Mouse (Mus musculus) limb, embryonic 13.5 days (tissue): ENCODE measurements around the gene Hnrnpu. TPM values are rescaled to one million over a fixed set of nuclear protein-coding genes. Genes with fewer than 3 reads are reported as not detected.

ENCODE experiments used
- ATAC-seq: fragments of 200-750 bp; cut with Nextera tagmentation; 2 replicates; pipeline ENCODE4 v1.8.0; 2017; ENCODE audit warnings: low read depth, moderate number of reproducible peaks, moderate TSS enrichment; ENCODE audit not compliant: low FRiP score
- H3K27ac ChIP-seq: fragments of 300-500 bp; sonication (generic); 2 replicates; pipeline ENCODE4 v1.5.1; 2015; ENCODE audit warnings: inconsistent platforms, mild to moderate bottlenecking, moderate library complexity
- H3K27me3 ChIP-seq: fragments of 300-500 bp; sonication (generic); 2 replicates; pipeline ENCODE4 v1.6.1; 2015; ENCODE audit warnings: mild to moderate bottlenecking, inconsistent platforms
- H3K36me3 ChIP-seq: fragments of 300-500 bp; sonication (generic); 2 replicates; pipeline ENCODE4 v1.6.1; 2015; ENCODE audit warnings: inconsistent platforms, mild to moderate bottlenecking, moderate library complexity
- H3K4me1 ChIP-seq: fragments of 300-500 bp; sonication (generic); 2 replicates; pipeline ENCODE4 v1.6.1; 2015; ENCODE audit warnings: inconsistent platforms
- H3K4me2 ChIP-seq: fragments of 300-500 bp; sonication (generic); replicated peaks from 2 replicates; pipeline ENCODE4 v1.6.1; 2015; ENCODE audit warnings: inconsistent platforms, mild to moderate bottlenecking, moderate library complexity
- H3K4me3 ChIP-seq: fragments of 300-500 bp; sonication (generic); 2 replicates; pipeline ENCODE4 v1.5.1; 2015; ENCODE audit warnings: moderate library complexity, mild to moderate bottlenecking, inconsistent platforms
- H3K9ac ChIP-seq: fragments of 300-500 bp; sonication (generic); 2 replicates; pipeline ENCODE4 v1.6.1; 2015; ENCODE audit warnings: mild to moderate bottlenecking, inconsistent platforms
- H3K9me3 ChIP-seq: fragments of 300-500 bp; sonication (generic); 2 replicates; pipeline ENCODE4 v1.6.1; 2016; ENCODE audit warnings: inconsistent platforms
- WGBS: fragments of 180-500 bp; shearing (Covaris S2); methylation state at CpG from one replicate; pipeline ENCODE4 v1.1.7; 2015; 5-methylcytosine and 5-hydroxymethylcytosine counted together
- polyA plus RNA-seq: library from polyadenylated mRNA; unstranded; fragments of >200 nt; fragmentation: Nextera tagmentation; extraction: Ambion mirVana; gene quantifications from 2 replicates; pipeline ENCODE4 v1.2.1, GENCODE M21; 2015

The Hnrnpu gene
- 344 TPM in 2 replicates for polyA plus RNA-seq

GRCm38 (mm10) chr1:178337551-178338317, at the start of gene Hnrnpu:
Hnrnpu (minus strand) TSS chr1:178337797.
- peak; percentile 88 for ATAC-seq
- WGBS: under 1% methylated on average over 73 of the region's 73 CpGs
- H3K4me2 ChIP-seq: peak within 1 kb of the TSS; percentile 93
- H3K27ac ChIP-seq: peak within 1 kb of the TSS; percentile 100
- H3K4me1 ChIP-seq: peaks cover 20% of the 10 kb centered on the region
- H3K27me3 ChIP-seq: no peaks in the 10 kb centered on the region
- peak within 1 kb of the TSS; percentile 100 for H3K4me3 ChIP-seq
- peak within 1 kb of the TSS; percentile 100 for H3K9ac ChIP-seq
- H3K36me3 ChIP-seq: peaks cover 21% of the 10 kb centered on the region
- no peaks in the 10 kb centered on the region for H3K9me3 ChIP-seq

DNA sequence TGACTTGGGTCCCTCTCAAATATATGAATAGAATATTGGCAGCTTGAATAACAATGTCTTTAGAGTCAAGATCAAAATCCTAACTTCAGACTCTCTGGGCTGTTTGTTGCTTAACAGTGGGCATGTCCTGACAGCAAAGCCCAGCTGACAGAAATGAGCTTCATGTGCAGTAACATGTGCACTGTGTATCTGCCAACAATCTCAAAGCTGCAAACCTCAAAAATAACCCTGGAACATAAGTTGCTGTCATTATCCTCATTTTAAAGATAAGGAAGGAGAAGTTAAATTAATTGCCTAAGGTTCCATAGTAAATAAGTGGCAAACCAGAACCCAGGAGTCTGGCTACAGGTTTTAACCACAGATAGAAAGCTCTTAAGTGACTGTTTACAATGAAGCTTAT, 44.6 kb upstream of the Hnrnpu start:
- no peak overlapping the region for H3K4me3 ChIP-seq
- no peak overlapping the region for H3K27ac ChIP-seq
- H3K27me3 ChIP-seq: no peaks in the 10 kb centered on the region
- H3K9ac ChIP-seq: no peak overlapping the region
- no peaks in the 10 kb centered on the region for H3K36me3 ChIP-seq
- no peaks in the 10 kb centered on the region for H3K9me3 ChIP-seq
- ATAC-seq: no peak
- H3K4me1 ChIP-seq: no peaks in the 10 kb centered on the region
- no peak overlapping the region for H3K4me2 ChIP-seq

DNA sequence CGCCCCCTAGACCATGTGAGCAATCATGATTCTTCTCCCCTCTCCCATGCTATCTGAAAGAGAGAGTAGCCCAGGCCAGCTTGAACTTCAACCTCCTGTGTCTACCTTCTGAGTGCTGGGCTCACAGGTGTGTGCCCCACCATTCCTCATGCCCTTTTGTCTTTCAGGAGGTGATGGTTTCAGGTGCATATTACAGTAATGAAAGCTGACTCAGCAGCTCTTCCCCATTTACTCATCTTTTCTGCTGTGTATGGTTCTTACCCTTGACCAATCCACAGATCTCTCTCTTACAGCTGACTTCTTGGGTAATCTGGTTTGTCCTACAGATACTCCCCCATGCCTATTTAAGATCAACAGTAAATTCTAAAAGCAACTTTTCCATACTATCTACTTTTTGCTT, 41.6 kb upstream of the Hnrnpu start:
- H3K9me3 ChIP-seq: no peaks in the 10 kb centered on the region
- H3K4me3 ChIP-seq: no peak overlapping the region
- no peak overlapping the region for H3K27ac ChIP-seq
- no peak for ATAC-seq
- no peak overlapping the region for H3K9ac ChIP-seq
- no peaks in the 10 kb centered on the region for H3K4me1 ChIP-seq
- 81% methylated on average over 1 of the region's 1 CpGs for WGBS
- no peaks in the 10 kb centered on the region for H3K27me3 ChIP-seq
- no peaks in the 10 kb centered on the region for H3K36me3 ChIP-seq
- H3K4me2 ChIP-seq: no peak overlapping the region

DNA sequence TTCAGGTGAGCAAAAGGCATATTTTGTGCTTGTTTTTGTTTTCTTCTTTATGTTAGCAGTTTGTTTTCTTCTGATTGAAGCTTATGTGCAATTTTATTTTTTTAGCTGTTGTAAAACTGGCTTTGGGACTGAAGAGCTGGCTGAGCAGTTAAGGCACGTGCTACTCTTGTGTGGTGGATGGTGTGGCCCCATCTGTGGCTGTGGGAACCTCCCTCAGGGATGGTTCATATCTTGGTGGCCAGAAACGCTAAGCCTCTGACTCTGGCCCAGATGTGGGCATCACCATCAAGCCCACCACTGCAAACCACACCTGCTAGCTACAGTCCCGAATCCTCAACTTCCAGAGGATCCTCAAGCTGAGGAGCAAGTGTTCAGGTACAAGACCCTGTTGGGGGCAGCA, 40.5 kb upstream of the Hnrnpu start:
- whole genome bisulfite sequencing: 80% methylated on average over 3 of the region's 3 CpGs
- H3K4me1 ChIP-seq: no peaks in the 10 kb centered on the region
- no peaks in the 10 kb centered on the region for H3K36me3 ChIP-seq
- H3K4me3 ChIP-seq: no peak overlapping the region
- ATAC-seq: no peak
- no peak overlapping the region for H3K4me2 ChIP-seq
- H3K9me3 ChIP-seq: no peaks in the 10 kb centered on the region
- no peaks in the 10 kb centered on the region for H3K27me3 ChIP-seq
- H3K9ac ChIP-seq: no peak overlapping the region
- no peak overlapping the region for H3K27ac ChIP-seq

DNA sequence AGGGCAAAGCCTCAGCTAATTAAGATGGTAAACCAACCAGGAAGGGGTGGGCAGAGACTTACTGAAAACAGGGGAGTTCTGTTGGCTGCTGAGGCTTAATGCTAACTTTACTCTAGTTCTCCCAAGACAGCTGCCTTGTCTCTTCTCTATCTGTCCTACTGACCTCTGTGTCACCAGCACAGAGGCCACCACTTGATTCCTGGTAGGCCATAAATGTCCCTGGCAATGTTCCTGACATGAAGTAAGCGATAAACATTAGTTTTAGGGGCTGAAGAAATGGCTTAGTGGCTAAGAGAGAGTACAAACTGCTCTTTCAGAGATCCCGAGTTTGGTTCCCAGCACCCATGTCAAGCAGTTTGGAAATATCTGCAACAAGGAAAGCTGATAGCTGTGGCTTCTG, 39.3 kb upstream of the Hnrnpu start:
- ATAC-seq: no peak
- H3K4me3 ChIP-seq: no peak overlapping the region
- H3K9me3 ChIP-seq: no peaks in the 10 kb centered on the region
- H3K36me3 ChIP-seq: no peaks in the 10 kb centered on the region
- no peaks in the 10 kb centered on the region for H3K4me1 ChIP-seq
- H3K27me3 ChIP-seq: no peaks in the 10 kb centered on the region
- H3K4me2 ChIP-seq: no peak overlapping the region
- H3K9ac ChIP-seq: no peak overlapping the region
- H3K27ac ChIP-seq: no peak overlapping the region
- WGBS: 66% methylated on average over 2 of the region's 2 CpGs

DNA sequence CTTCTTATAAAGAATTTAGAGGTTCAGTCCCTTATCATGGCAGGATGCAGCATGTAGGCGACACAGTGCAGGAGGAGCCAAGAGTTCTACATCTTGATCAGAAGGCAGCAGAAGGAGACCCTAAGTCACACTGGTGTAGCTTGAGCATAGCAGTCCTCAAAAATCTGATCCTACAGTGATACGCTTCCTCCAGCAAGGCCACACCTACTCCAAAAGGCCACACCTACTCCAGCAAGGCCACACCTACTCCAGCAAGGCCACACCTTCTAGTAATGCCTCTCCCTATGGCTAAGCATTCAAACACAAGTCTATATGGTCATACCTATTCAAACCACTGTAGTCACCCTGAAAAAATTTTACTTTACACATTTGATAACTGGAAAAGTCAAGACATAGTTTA, 38.5 kb upstream of the Hnrnpu start:
- H3K4me3 ChIP-seq: no peak overlapping the region
- no peaks in the 10 kb centered on the region for H3K4me1 ChIP-seq
- 93% methylated on average over 2 of the region's 2 CpGs for WGBS
- H3K36me3 ChIP-seq: no peaks in the 10 kb centered on the region
- no peak overlapping the region for H3K27ac ChIP-seq
- no peak overlapping the region for H3K4me2 ChIP-seq
- no peaks in the 10 kb centered on the region for H3K9me3 ChIP-seq
- H3K9ac ChIP-seq: no peak overlapping the region
- H3K27me3 ChIP-seq: no peaks in the 10 kb centered on the region
- ATAC-seq: peak; percentile 28; the same call in 1 of the 2 replicates

GRCm38 (mm10) chr1:178375381-178375780, 37.8 kb upstream of the Hnrnpu start:
- Histone ChIP-seq H3K9me3 (no peaks in the 10 kb centered on the region), H3K4me1 (no peaks in the 10 kb centered on the region), H3K36me3 (no peaks in the 10 kb centered on the region), H3K9ac (no peak overlapping the region), H3K4me2 (no peak overlapping the region), H3K4me3 (no peak overlapping the region), H3K27ac (no peak overlapping the region), H3K27me3 (no peaks in the 10 kb centered on the region)
- ATAC-seq: no peak

DNA sequence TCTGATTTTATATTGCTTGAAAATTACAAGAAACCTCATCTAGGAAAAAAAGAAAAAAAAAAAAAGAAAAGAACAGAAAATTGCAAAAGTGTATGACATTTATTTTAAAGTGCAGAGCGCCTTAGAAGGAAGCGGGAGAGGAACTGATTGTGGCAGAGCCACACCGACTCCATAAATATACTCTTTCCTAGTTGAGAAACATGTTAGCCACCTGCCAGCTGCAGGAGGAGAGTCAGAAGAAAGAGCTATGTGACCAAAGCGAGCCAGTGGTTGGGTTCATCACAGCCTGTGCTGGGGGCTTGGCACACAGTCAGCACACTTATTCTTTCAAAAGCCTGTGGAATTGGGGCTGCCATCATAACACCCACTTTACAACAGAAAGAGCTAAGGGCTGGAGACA, 35.1 kb upstream of the Hnrnpu start:
- Histone ChIP-seq H3K9ac (no peak overlapping the region), H3K36me3 (no peaks in the 10 kb centered on the region), H3K4me3 (no peak overlapping the region), H3K27ac (no peak overlapping the region), H3K9me3 (no peaks in the 10 kb centered on the region), H3K27me3 (no peaks in the 10 kb centered on the region), H3K4me2 (no peak overlapping the region), H3K4me1 (peaks cover 5% of the 10 kb centered on the region)
- WGBS: 82% methylated on average over 4 of the region's 4 CpGs
- no peak for ATAC-seq

DNA sequence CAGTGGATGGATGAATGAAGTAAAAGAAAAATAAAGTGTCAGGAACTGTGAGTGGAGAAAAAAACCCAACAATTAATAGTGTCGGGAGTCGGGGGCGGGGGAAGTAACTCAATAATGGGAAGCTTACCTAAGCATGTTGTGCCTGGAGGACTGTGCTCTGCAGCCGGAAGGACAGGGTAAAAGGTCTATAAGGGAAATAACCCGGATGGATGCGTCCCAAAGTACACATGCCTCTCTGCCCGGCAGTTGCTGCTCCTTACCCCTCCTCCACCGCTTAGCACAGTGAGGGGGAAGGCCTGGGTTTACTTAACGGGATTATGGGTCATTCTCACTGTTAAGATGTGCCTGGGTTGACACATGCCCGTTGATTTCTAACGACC, 31.7 kb upstream of the Hnrnpu start:
- no peak overlapping the region for H3K27ac ChIP-seq
- WGBS: 1% methylated on average over 11 of the region's 11 CpGs
- ATAC-seq: peak; percentile 76

GRCm38 (mm10) chr1:178368548-178369271, 31.1 kb upstream of the Hnrnpu start:
- H3K36me3 ChIP-seq: no peaks in the 10 kb centered on the region
- ATAC-seq: peak; percentile 91
- WGBS: 1% methylated on average over 36 of the region's 36 CpGs

More for the DNA sequence above, 31.7 kb upstream of the Hnrnpu start:
- H3K36me3 ChIP-seq: no peaks in the 10 kb centered on the region
- peak overlapping the region; percentile 80 for H3K4me2 ChIP-seq
- peaks cover 5% of the 10 kb centered on the region for H3K4me1 ChIP-seq
- peak overlapping the region; percentile 62 for H3K9ac ChIP-seq
- no peaks in the 10 kb centered on the region for H3K27me3 ChIP-seq
- peak overlapping the region; percentile 49 for H3K4me3 ChIP-seq
- H3K9me3 ChIP-seq: no peaks in the 10 kb centered on the region

GRCm38 (mm10) chr1:178368121-178368520, 30.5 kb upstream of the Hnrnpu start:
- 78% methylated on average over 6 of the region's 6 CpGs for WGBS

More at GRCm38 (mm10) chr1:178368548-178369271, 31.1 kb upstream of the Hnrnpu start:
- Histone ChIP-seq H3K4me2 (peak overlapping the region; percentile 80), H3K9ac (peak overlapping the region; percentile 62), H3K27ac (peak overlapping the region; percentile 22; the same call in 1 of the 2 replicates), H3K4me1 (peaks cover 5% of the 10 kb centered on the region), H3K27me3 (no peaks in the 10 kb centered on the region), H3K4me3 (peak overlapping the region; percentile 49), H3K9me3 (no peaks in the 10 kb centered on the region)

GRCm38 (mm10) chr1:178365171-178365570, 27.6 kb upstream of the Hnrnpu start:
- H3K27me3 ChIP-seq: no peaks in the 10 kb centered on the region
- H3K36me3 ChIP-seq: no peaks in the 10 kb centered on the region
- 79% methylated on average over 6 of the region's 6 CpGs for WGBS
- peaks cover 5% of the 10 kb centered on the region for H3K4me1 ChIP-seq
- no peak overlapping the region for H3K4me2 ChIP-seq
- H3K4me3 ChIP-seq: no peak overlapping the region
- H3K9ac ChIP-seq: no peak overlapping the region
- ATAC-seq: no peak
- no peak overlapping the region for H3K27ac ChIP-seq
- no peaks in the 10 kb centered on the region for H3K9me3 ChIP-seq

More at GRCm38 (mm10) chr1:178368121-178368520, 30.5 kb upstream of the Hnrnpu start:
- no peak for ATAC-seq
- H3K27ac ChIP-seq: peak overlapping the region; percentile 22; the same call in 1 of the 2 replicates
- no peak overlapping the region for H3K9ac ChIP-seq
- H3K27me3 ChIP-seq: no peaks in the 10 kb centered on the region
- no peaks in the 10 kb centered on the region for H3K36me3 ChIP-seq
- H3K4me1 ChIP-seq: peaks cover 5% of the 10 kb centered on the region
- H3K9me3 ChIP-seq: no peaks in the 10 kb centered on the region
- peak overlapping the region; percentile 80 for H3K4me2 ChIP-seq
- no peak overlapping the region for H3K4me3 ChIP-seq
